Mouse (Mus musculus): Measurements from ENCODE around the gene Esr2. TPM values are rescaled to one million over a fixed set of nuclear protein-coding genes. Genes with fewer than 3 reads are reported as not detected.
"Not testable (repeated sequence)": the region's sequence is repeated elsewhere in the genome, so short reads cannot be mapped to it uniquely, and the experiment has no call there.

Gene Esr2
- polyA plus RNA-seq, 1 experiment from 2014 or later = 0.08 TPM

- no peaks in the 10 kb centered on the region for H3K27me3 ChIP-seq
- H3K27ac ChIP-seq (replicated peaks) = no peak overlapping the region
- H3K4me1 ChIP-seq = no peaks in the 10 kb centered on the region
- H3K4me2 ChIP-seq (replicated peaks) = no peak overlapping the region
- no peaks in the 10 kb centered on the region for H3K9me3 ChIP-seq (replicated peaks)
- 32% methylated on average over 8 of the region's 8 CpGs for WGBS
- H3K36me3 ChIP-seq = no peaks in the 10 kb centered on the region
- no peak overlapping the region for H3K9ac ChIP-seq
- no peak; the same call in 1 of the 2 replicates for ATAC-seq (ENCODE audit: insufficient number of reproducible peaks, low FRiP score, low TSS enrichment, low read depth)
- H3K4me3 ChIP-seq (replicated peaks) = no peak overlapping the region
Measured at GRCm38 (mm10) chr12:76187849-76188248, 10.8 kb upstream of the Esr2 start.

GRCm38 (mm10) chr12:76186473-76186872 lies 9.4 kb upstream of the Esr2 start:
- no peak for ATAC-seq (ENCODE audit: insufficient number of reproducible peaks, low FRiP score, low TSS enrichment, low read depth)
- Histone ChIP-seq H3K27me3 (no peaks in the 10 kb centered on the region), H3K9me3 (replicated peaks) (no peaks in the 10 kb centered on the region), H3K4me1 (no peaks in the 10 kb centered on the region), H3K4me2 (replicated peaks) (no peak overlapping the region), H3K4me3 (replicated peaks) (no peak overlapping the region), H3K9ac (no peak overlapping the region), H3K36me3 (no peaks in the 10 kb centered on the region), H3K27ac (replicated peaks) (no peak overlapping the region)
- 85% methylated on average over 1 of the region's 1 CpGs for WGBS

DNA sequence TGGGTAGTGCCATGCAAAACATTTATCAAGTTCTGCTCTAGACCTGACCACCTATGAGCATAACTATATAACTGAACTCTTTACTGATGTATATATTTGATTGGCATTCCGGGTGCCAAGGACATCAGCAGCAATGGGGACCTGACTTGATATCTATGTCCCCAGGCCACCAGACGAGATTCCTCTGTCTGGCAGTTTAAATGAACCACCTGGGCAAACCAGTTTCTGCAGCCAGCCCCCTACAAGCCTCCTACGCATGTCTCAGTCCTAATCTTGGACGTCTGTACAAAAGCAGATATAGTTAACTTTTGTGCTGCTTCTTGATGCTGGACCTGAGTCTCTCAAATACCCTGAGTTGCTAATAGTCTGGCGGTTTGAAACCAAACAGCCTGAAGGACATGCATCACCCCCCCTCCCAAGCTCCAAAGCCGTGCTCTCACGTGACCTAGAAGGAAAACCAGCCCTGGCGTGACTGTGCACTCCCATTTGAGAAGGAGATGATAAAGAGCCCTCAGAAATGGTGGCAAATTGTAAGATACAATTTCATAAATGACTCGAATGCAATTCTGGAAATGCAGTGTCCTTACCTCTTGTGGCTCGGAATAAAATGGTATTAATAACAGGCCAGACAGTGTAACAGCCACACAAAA lies 8.2 kb upstream of the Esr2 start:
- 51% methylated on average over 10 of the region's 10 CpGs for WGBS
- Histone ChIP-seq H3K9ac (no peak overlapping the region), H3K4me2 (replicated peaks) (0 out of 2 replicates have a peak overlapping the region, but pooled peaks have one; percentile 8), H3K27me3 (no peaks in the 10 kb centered on the region), H3K4me3 (replicated peaks) (no peak overlapping the region), H3K27ac (replicated peaks) (no peak overlapping the region), H3K9me3 (replicated peaks) (no peaks in the 10 kb centered on the region), H3K4me1 (no peaks in the 10 kb centered on the region), H3K36me3 (no peaks in the 10 kb centered on the region)
- no peak for ATAC-seq (ENCODE audit: insufficient number of reproducible peaks, low FRiP score, low TSS enrichment, low read depth)

DNA sequence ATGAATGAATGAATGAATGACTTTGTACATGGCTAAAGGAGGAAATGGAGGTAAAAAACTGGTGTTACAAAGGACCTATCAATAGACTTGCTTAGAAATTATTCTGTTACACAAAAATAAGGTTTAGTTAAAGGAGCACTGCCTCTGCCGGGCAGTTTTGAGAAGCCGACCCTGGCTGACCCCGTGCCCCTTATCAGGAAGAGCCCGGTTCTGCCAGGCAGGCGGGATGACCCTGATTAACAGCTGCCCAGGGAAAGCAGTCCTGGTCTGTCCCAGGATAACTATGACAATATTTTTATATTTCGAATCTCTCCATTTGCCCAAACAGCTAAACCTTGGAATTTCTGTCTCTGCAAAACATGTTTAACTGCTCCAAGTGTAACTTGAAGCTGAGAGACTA lies 7.2 kb upstream of the Esr2 start:
- H3K4me3 ChIP-seq (replicated peaks) = no peak overlapping the region
- H3K9me3 ChIP-seq (replicated peaks) = no peaks in the 10 kb centered on the region
- ATAC-seq (ENCODE audit: insufficient number of reproducible peaks, low FRiP score, low TSS enrichment, low read depth) = no peak
- no peak overlapping the region for H3K4me2 ChIP-seq (replicated peaks)
- H3K27ac ChIP-seq (replicated peaks) = no peak overlapping the region
- H3K36me3 ChIP-seq = no peaks in the 10 kb centered on the region
- H3K9ac ChIP-seq = no peak overlapping the region
- WGBS = 44% methylated on average over 6 of the region's 6 CpGs
- no peaks in the 10 kb centered on the region for H3K27me3 ChIP-seq
- no peaks in the 10 kb centered on the region for H3K4me1 ChIP-seq

DNA sequence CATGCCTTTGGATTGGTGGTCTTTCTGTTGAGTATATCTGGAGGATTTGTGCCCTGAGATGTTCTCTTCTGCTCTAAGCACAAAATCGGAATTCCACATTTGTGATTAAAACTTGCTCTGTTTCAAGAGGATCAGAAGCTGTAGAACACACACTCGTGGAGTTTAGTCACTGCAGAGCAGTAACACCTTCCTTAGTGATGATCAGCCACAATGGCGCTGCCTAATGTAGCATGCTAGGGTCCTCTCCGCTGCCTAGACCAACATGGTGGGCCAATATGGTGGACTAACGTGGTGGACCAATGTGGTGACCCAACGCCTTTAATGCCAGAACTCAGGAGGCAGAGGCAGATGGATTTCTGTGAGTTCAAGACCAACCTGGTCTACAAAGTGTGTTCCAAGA lies 5.8 kb upstream of the Esr2 start:
- no peak for ATAC-seq (ENCODE audit: insufficient number of reproducible peaks, low FRiP score, low TSS enrichment, low read depth)
- Histone ChIP-seq H3K4me2 (replicated peaks) (no peak overlapping the region), H3K9ac (no peak overlapping the region), H3K36me3 (no peaks in the 10 kb centered on the region), H3K27me3 (no peaks in the 10 kb centered on the region), H3K4me1 (no peaks in the 10 kb centered on the region), H3K9me3 (replicated peaks) (no peaks in the 10 kb centered on the region), H3K4me3 (replicated peaks) (no peak overlapping the region), H3K27ac (replicated peaks) (no peak overlapping the region)
- WGBS = 88% methylated on average over 6 of the region's 6 CpGs

- Histone ChIP-seq H3K9ac (no peak overlapping the region), H3K36me3 (no peaks in the 10 kb centered on the region), H3K27me3 (peaks cover 5% of the 10 kb centered on the region; the same call in 1 of the 2 replicates), H3K9me3 (replicated peaks) (no peaks in the 10 kb centered on the region), H3K4me1 (peaks cover 9% of the 10 kb centered on the region), H3K4me2 (replicated peaks) (no peak overlapping the region), H3K4me3 (replicated peaks) (no peak overlapping the region), H3K27ac (replicated peaks) (no peak overlapping the region)
- no peak for ATAC-seq (ENCODE audit: insufficient number of reproducible peaks, low FRiP score, low TSS enrichment, low read depth)
- WGBS = 54% methylated on average over 8 of the region's 8 CpGs
Measured at GRCm38 (mm10) chr12:76181471-76181870, 4.4 kb upstream of the Esr2 start.

DNA sequence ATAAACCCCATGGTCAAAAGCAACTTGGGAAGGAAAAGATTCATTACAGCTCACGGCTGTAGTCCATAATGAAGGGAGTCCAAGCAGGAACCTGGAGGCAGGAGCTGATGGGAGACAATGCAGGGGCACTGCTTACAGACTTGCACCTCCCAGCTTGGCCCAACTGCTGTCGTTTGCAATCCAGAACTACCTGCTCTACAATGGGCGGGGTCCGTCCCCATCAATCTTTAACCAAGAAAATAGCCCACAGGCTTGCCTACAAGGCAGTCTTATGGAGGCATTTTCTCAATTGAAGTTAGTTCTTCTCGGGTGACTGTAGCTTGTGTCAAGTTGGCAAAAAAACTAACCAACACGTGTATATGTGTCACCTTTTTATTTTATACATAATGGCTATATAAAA lies 3.4 kb upstream of the Esr2 start:
- H3K27me3 ChIP-seq = peaks cover 5% of the 10 kb centered on the region; the same call in 1 of the 2 replicates
- no peak overlapping the region for H3K4me2 ChIP-seq (replicated peaks)
- no peak overlapping the region for H3K27ac ChIP-seq (replicated peaks)
- H3K36me3 ChIP-seq = no peaks in the 10 kb centered on the region
- H3K4me1 ChIP-seq = peaks cover 9% of the 10 kb centered on the region
- H3K4me3 ChIP-seq (replicated peaks) = no peak overlapping the region
- ATAC-seq (ENCODE audit: insufficient number of reproducible peaks, low FRiP score, low TSS enrichment, low read depth) = no peak
- no peaks in the 10 kb centered on the region for H3K9me3 ChIP-seq (replicated peaks)
- no peak overlapping the region for H3K9ac ChIP-seq
- WGBS = 62% methylated on average over 6 of the region's 6 CpGs

DNA sequence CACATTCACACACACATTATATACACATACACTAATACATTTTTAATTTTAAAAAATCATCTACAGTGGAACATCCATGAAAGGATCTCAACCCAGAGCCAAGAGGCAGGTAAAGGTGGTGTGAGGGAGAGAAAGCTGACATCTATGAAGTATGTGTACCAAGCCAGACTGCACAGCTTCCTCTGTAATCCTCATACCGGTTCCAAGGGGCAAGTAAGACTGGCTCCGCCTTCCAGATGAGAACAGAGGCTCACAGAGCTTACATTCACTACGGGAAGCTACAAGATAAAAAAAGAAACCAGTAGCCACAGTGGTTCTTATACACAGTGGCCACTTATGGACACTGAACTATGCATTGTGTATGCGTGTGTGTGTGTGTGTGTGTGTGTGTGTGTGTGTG lies 2.5 kb upstream of the Esr2 start:
- Histone ChIP-seq H3K9me3 (replicated peaks) (no peaks in the 10 kb centered on the region), H3K9ac (no peak overlapping the region), H3K4me1 (peaks cover 9% of the 10 kb centered on the region), H3K4me2 (replicated peaks) (no peak overlapping the region), H3K27me3 (peaks cover 5% of the 10 kb centered on the region; the same call in 1 of the 2 replicates), H3K4me3 (replicated peaks) (no peak overlapping the region), H3K36me3 (no peaks in the 10 kb centered on the region), H3K27ac (replicated peaks) (no peak overlapping the region)
- 54% methylated on average over 4 of the region's 4 CpGs for WGBS
- no peak for ATAC-seq (ENCODE audit: insufficient number of reproducible peaks, low FRiP score, low TSS enrichment, low read depth)

- Histone ChIP-seq H3K4me3 (replicated peaks) (no peak overlapping the region), H3K27me3 (peaks cover 5% of the 10 kb centered on the region; the same call in 1 of the 2 replicates), H3K4me1 (peaks cover 9% of the 10 kb centered on the region), H3K9ac (no peak overlapping the region), H3K9me3 (replicated peaks) (no peaks in the 10 kb centered on the region), H3K4me2 (replicated peaks) (no peak overlapping the region), H3K36me3 (no peaks in the 10 kb centered on the region), H3K27ac (replicated peaks) (no peak overlapping the region)
- 48% methylated on average over 5 of the region's 5 CpGs for WGBS
- ATAC-seq (ENCODE audit: insufficient number of reproducible peaks, low FRiP score, low TSS enrichment, low read depth) = no peak
Measured at GRCm38 (mm10) chr12:76179051-76179450, 2.0 kb upstream of the Esr2 start.

- peak overlapping the region; percentile 96 for H3K4me2 ChIP-seq (replicated peaks)
- no peaks in the 10 kb centered on the region for H3K9me3 ChIP-seq (replicated peaks)
- ATAC-seq (ENCODE audit: insufficient number of reproducible peaks, low FRiP score, low TSS enrichment, low read depth) = no peak
- WGBS = 31% methylated on average over 16 of the region's 16 CpGs
- H3K4me1 ChIP-seq = peaks cover 9% of the 10 kb centered on the region
- H3K9ac ChIP-seq = no peak overlapping the region
- no peaks in the 10 kb centered on the region for H3K36me3 ChIP-seq
- no peak overlapping the region for H3K27ac ChIP-seq (replicated peaks)
- peak overlapping the region; percentile 46 for H3K4me3 ChIP-seq (replicated peaks)
- peaks cover 5% of the 10 kb centered on the region; the same call in 1 of the 2 replicates for H3K27me3 ChIP-seq
Measured at GRCm38 (mm10) chr12:76177864-76178518, 932 bp upstream of the Esr2 start.

DNA sequence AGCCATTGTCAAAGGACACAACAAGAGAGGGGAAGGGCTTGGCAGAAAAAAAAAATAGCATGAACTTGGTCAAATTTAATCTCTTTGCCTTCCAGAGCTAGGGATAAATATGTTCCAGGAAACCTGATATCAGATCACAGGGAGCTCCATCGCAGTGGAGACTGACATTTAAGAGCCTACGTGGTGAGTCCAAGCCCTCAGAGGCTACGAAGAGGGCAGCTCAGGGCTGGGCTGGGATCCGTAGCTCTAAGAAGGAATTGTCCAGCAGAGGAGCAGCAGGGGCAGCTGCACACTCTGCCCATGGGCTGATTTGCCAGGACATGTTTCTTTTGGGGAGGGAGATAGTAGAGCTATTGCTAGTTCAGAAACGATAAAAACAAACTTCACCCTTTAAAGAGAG lies 11.4 kb downstream of the Esr2 start:
- no peak for ATAC-seq (ENCODE audit: insufficient number of reproducible peaks, low FRiP score, low TSS enrichment, low read depth)
- H3K4me1 ChIP-seq = no peaks in the 10 kb centered on the region
- no peak overlapping the region for H3K9ac ChIP-seq
- H3K36me3 ChIP-seq = no peaks in the 10 kb centered on the region
- H3K27ac ChIP-seq (replicated peaks) = no peak overlapping the region
- no peak overlapping the region for H3K4me2 ChIP-seq (replicated peaks)
- WGBS = 31% methylated on average over 5 of the region's 5 CpGs
- H3K9me3 ChIP-seq (replicated peaks) = no peaks in the 10 kb centered on the region
- no peaks in the 10 kb centered on the region for H3K27me3 ChIP-seq
- H3K4me3 ChIP-seq (replicated peaks) = no peak overlapping the region

DNA sequence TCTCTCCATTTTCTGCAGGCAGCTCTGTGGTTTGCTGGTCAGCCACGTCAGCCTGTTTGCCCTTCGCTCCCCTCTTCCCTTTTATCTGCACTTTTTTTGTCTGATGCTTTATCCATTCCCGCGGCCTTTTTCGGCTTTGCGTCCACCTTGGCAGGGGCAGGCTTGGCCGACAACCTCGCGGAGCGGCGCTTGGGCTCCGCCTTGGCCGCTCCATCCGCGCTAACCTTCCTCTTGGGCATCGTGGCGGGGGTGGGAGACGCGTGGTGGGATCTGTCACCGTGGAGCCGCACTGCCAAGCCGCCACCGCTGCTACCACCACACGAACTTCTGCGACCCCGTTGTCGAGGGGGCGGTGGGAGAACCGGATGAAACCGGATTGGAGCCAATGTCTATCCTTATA lies 24.7 kb downstream of the Esr2 start:
- 13% methylated on average over 30 of the region's 30 CpGs for WGBS

More for the DNA sequence above, 24.7 kb downstream of the Esr2 start:
- not testable (repeated sequence) for H3K36me3 ChIP-seq; H3K9me3 ChIP-seq (replicated peaks); H3K4me1 ChIP-seq; H3K9ac ChIP-seq; H3K27ac ChIP-seq (replicated peaks); H3K27me3 ChIP-seq; ATAC-seq (ENCODE audit: insufficient number of reproducible peaks, low FRiP score, low TSS enrichment, low read depth)
- H3K4me2 ChIP-seq (replicated peaks) = peak overlapping the region; percentile 45
- H3K4me3 ChIP-seq (replicated peaks) = peak overlapping the region; percentile 28
